Mouse (Mus musculus): ENCODE data around the gene Gm20388. TPM values are rescaled to one million over a fixed set of nuclear protein-coding genes. Genes with fewer than 3 reads are reported as not detected.
A peak's percentile ranks its signal among the peaks of the same experiment; 100 is the strongest.

Gene Gm20388
- polyA plus RNA-seq, 1 experiment: 28.1 TPM

DNA sequence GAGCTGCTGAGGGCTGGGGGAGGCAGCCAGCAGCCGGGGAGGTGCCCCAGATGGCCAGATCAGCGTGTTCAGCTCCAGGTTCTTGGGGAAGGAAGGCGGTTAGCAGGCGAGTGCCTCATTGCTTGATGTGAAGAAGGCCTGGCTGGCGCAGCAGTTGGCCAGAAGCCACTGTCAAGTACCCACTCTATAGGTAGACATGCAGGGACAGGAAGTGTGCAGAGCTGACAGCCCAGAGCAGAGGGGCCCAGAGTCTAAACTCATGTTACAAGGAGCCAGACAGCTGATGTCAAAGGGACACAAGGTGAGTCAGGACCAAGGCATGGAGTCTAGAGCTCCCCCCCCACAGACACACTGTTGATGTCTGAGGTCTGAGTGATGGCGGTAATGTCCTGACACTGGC lies 1639.4 kb downstream of the Gm20388 start:
- H3K4me1 ChIP-seq (ENCODE audit: control insufficient read depth, insufficient read depth, low read length): no peaks in the 10 kb centered on the region
- no peaks in the 10 kb centered on the region for H3K9me3 ChIP-seq (replicated peaks; ENCODE audit: control insufficient read depth, insufficient read depth, low read length, poor library complexity, severe bottlenecking)
- no peak overlapping the region for H3K9ac ChIP-seq (ENCODE audit: low read depth, poor library complexity, severe bottlenecking)
- H3K27ac ChIP-seq (ENCODE audit: insufficient read depth, low read length): no peak overlapping the region
- peaks cover 14% of the 10 kb centered on the region; the same call in 1 of the 2 replicates for H3K36me3 ChIP-seq (ENCODE audit: control insufficient read depth, insufficient read depth, low read length, poor library complexity, severe bottlenecking)
- no peak for TF ChIP-seq CTCF (IDR thresholded peaks at IDR 0.05; ENCODE audit: low read depth, low read length)
- TF ChIP-seq POLR2A (IDR thresholded peaks at IDR 0.05; ENCODE audit: insufficient read depth, low read length): no peak
- TF ChIP-seq EP300 (IDR thresholded peaks at IDR 0.05; ENCODE audit: insufficient read depth, low read depth, low read length): no peak
- no peak overlapping the region for H3K4me3 ChIP-seq (ENCODE audit: low read depth, low read length)
- no peaks in the 10 kb centered on the region for H3K27me3 ChIP-seq (ENCODE audit: control insufficient read depth, insufficient read depth, low read length, poor library complexity, severe bottlenecking)

DNA sequence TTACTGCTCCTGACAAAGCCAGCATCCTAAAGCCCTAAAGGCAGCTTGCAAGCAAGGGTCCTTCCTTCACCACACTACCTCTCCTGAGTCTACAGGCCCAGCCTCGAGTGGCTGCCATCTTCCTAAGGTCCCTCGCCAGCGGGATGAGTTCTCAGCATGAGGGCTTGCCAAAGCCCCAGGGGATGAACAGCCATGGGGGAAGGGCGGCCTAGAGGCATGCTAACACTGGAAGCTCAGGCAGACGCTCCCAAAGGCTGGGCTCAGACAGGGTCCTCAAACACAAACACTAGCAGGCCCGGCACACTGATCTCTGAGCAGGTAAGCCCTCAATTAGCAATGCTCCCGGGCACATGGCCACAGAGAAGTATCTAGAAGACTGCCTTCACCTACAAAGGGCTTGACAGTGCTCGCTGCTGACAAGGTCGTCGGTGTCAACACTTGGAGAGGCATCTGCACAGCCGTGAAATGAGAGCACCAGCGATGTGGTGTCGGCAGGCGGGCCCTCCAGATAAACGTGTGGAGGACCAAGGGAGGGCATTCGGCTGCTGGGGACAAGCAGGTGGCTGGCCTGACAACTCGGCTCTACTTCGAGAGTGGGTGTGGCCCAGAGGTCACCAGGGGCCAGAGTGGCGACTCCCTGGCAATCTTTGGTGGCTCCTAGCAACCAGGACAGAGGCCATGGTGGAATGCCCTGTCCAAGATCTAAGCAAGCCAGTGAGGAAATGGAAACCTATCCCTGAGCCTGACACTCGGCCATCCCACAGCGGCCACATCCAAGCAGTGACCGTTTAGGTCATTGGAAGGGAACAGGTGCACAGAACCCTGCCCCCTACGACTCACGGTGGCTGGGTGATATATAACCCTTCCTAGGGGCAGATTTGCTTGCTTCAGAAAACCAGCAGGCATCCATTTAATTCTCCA lies 1640.7 kb downstream of the Gm20388 start:
- Histone ChIP-seq H3K9me3 (replicated peaks; ENCODE audit: control insufficient read depth, insufficient read depth, low read length, poor library complexity, severe bottlenecking) (no peaks in the 10 kb centered on the region), H3K4me3 (ENCODE audit: low read depth, low read length) (no peak overlapping the region), H3K9ac (ENCODE audit: low read depth, poor library complexity, severe bottlenecking) (no peak overlapping the region), H3K27me3 (ENCODE audit: control insufficient read depth, insufficient read depth, low read length, poor library complexity, severe bottlenecking) (no peaks in the 10 kb centered on the region), H3K36me3 (ENCODE audit: control insufficient read depth, insufficient read depth, low read length, poor library complexity, severe bottlenecking) (peaks cover 14% of the 10 kb centered on the region; the same call in 1 of the 2 replicates), H3K27ac (ENCODE audit: insufficient read depth, low read length) (no peak overlapping the region), H3K4me1 (ENCODE audit: control insufficient read depth, insufficient read depth, low read length) (no peaks in the 10 kb centered on the region)
- TF ChIP-seq POLR2A (IDR thresholded peaks at IDR 0.05; ENCODE audit: insufficient read depth, low read length): no peak
- no peak for TF ChIP-seq CTCF (IDR thresholded peaks at IDR 0.05; ENCODE audit: low read depth, low read length)

DNA sequence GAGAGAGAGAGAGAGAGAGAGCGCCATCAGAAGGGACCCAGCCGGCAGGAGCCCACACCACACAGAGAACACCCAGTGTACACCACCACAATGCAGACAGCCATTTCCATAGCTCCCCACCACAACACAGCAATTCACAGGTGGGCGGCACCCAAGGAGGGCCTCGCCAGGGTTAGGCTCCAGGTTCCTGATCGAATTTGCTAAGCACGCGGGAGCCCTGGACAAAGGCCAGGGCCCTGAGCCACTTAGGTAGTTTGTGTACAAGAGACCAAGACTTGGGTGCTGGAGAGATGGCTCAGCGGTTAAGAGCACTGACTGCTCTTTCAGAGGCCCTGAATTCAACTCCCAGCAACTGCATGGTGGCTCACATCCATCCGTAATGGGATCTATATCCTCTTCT lies 1641.9 kb downstream of the Gm20388 start:
- no peak overlapping the region for H3K9ac ChIP-seq (ENCODE audit: low read depth, poor library complexity, severe bottlenecking)
- no peak for TF ChIP-seq CTCF (IDR thresholded peaks at IDR 0.05; ENCODE audit: low read depth, low read length)
- TF ChIP-seq POLR2A (IDR thresholded peaks at IDR 0.05; ENCODE audit: insufficient read depth, low read length): no peak
- TF ChIP-seq EP300 (IDR thresholded peaks at IDR 0.05; ENCODE audit: insufficient read depth, low read depth, low read length): no peak

DNA sequence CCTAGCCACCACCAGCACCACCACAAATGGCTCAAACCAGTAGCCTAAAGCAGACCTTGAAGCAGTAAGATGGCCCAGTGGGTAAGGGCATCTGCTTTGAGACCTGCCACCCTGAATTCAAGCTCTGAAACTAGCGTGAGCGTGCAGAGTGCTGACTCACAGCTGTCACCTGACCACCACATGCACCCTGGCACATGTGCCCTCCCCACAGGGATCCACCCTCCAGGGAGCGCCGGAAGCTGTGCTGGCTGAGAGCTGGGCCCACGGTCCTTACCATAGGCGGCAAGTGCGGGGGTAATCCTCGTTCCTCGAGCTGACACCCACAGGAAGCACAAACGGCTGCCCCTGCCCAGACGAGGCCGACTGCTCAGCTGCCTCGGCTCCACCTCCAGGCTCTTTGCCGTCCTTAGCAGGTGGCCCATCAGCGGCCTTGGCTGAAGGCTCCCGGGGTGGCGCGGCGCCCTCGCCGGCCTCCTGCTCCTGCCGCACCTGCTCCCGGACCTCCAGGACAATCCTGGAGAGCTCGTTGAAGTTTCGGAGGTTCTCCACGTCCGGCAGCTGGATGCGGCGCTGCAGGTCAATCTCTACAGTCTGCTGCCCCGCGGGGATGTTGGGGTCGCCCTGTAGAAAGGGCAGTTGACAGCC lies 1643.3 kb downstream of the Gm20388 start:
- Histone ChIP-seq H3K9me3 (replicated peaks; ENCODE audit: control insufficient read depth, insufficient read depth, low read length, poor library complexity, severe bottlenecking) (no peaks in the 10 kb centered on the region), H3K4me1 (ENCODE audit: control insufficient read depth, insufficient read depth, low read length) (no peaks in the 10 kb centered on the region), H3K36me3 (ENCODE audit: control insufficient read depth, insufficient read depth, low read length, poor library complexity, severe bottlenecking) (peaks cover 14% of the 10 kb centered on the region; the same call in 1 of the 2 replicates), H3K27me3 (ENCODE audit: control insufficient read depth, insufficient read depth, low read length, poor library complexity, severe bottlenecking) (no peaks in the 10 kb centered on the region), H3K9ac (ENCODE audit: low read depth, poor library complexity, severe bottlenecking) (no peak overlapping the region), H3K27ac (ENCODE audit: insufficient read depth, low read length) (no peak overlapping the region), H3K4me3 (ENCODE audit: low read depth, low read length) (no peak overlapping the region)
- no peak for TF ChIP-seq POLR2A (IDR thresholded peaks at IDR 0.05; ENCODE audit: insufficient read depth, low read length)
- no peak for TF ChIP-seq EP300 (IDR thresholded peaks at IDR 0.05; ENCODE audit: insufficient read depth, low read depth, low read length)
- no peak for TF ChIP-seq CTCF (IDR thresholded peaks at IDR 0.05; ENCODE audit: low read depth, low read length)

More for the DNA sequence above, 1641.9 kb downstream of the Gm20388 start:
- Histone ChIP-seq H3K27ac (ENCODE audit: insufficient read depth, low read length) (no peak overlapping the region), H3K4me1 (ENCODE audit: control insufficient read depth, insufficient read depth, low read length) (no peaks in the 10 kb centered on the region), H3K27me3 (ENCODE audit: control insufficient read depth, insufficient read depth, low read length, poor library complexity, severe bottlenecking) (no peaks in the 10 kb centered on the region), H3K9me3 (replicated peaks; ENCODE audit: control insufficient read depth, insufficient read depth, low read length, poor library complexity, severe bottlenecking) (no peaks in the 10 kb centered on the region), H3K36me3 (ENCODE audit: control insufficient read depth, insufficient read depth, low read length, poor library complexity, severe bottlenecking) (peaks cover 14% of the 10 kb centered on the region; the same call in 1 of the 2 replicates), H3K4me3 (ENCODE audit: low read depth, low read length) (no peak overlapping the region)

DNA sequence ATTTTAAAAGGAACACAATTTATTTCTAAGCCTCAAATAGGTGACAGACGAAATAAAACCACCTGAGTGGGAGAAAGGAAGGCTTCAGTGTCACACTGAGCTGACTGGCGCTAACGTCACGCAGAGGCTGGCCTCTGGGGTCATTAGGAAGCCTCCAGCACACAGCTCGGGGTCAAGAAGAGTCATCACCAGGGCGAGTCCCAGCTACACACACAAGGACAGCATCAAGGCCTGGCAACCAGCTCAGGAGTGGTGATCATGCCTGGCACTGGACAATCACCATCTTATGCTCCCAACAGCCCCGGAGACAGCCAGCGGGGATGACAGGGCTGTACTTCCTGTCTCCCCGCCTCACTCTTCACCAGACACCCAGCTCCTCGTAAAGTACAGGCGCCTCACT lies 1647.1 kb downstream of the Gm20388 start:
- H3K27me3 ChIP-seq (ENCODE audit: control insufficient read depth, insufficient read depth, low read length, poor library complexity, severe bottlenecking): no peaks in the 10 kb centered on the region
- H3K4me1 ChIP-seq (ENCODE audit: control insufficient read depth, insufficient read depth, low read length): no peaks in the 10 kb centered on the region
- peaks cover 10% of the 10 kb centered on the region; the same call in 1 of the 2 replicates for H3K36me3 ChIP-seq (ENCODE audit: control insufficient read depth, insufficient read depth, low read length, poor library complexity, severe bottlenecking)
- no peak overlapping the region for H3K4me3 ChIP-seq (ENCODE audit: low read depth, low read length)
- H3K9me3 ChIP-seq (replicated peaks; ENCODE audit: control insufficient read depth, insufficient read depth, low read length, poor library complexity, severe bottlenecking): no peaks in the 10 kb centered on the region
- no peak overlapping the region for H3K27ac ChIP-seq (ENCODE audit: insufficient read depth, low read length)
- H3K9ac ChIP-seq (ENCODE audit: low read depth, poor library complexity, severe bottlenecking): no peak overlapping the region
- TF ChIP-seq EP300 (IDR thresholded peaks at IDR 0.05; ENCODE audit: insufficient read depth, low read depth, low read length) (no peak), POLR2A (IDR thresholded peaks at IDR 0.05; ENCODE audit: insufficient read depth, low read length) (no peak), CTCF (IDR thresholded peaks at IDR 0.05; ENCODE audit: low read depth, low read length) (no peak)

DNA sequence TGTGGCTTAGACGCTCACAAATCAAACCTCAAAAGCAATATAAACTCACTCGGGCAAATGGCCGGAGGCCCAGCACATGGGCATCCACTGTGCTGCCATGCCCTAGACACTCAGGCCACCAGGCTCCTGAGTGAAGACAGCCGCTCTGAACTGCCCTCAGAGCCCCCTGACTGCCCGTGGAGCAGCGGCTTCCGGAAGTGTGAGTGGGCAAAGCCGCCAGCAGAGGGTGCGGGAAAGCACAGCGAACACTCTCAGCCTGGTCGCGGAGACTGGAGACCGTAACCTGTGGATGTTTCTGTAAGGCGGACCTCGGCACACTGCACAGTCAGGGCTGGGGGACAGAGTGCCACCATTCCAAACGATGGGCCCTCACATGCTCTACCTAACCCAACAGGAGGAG lies 1647.9 kb downstream of the Gm20388 start:
- no peak overlapping the region for H3K27ac ChIP-seq (ENCODE audit: insufficient read depth, low read length)
- no peak overlapping the region for H3K4me3 ChIP-seq (ENCODE audit: low read depth, low read length)
- no peaks in the 10 kb centered on the region for H3K9me3 ChIP-seq (replicated peaks; ENCODE audit: control insufficient read depth, insufficient read depth, low read length, poor library complexity, severe bottlenecking)
- H3K36me3 ChIP-seq (ENCODE audit: control insufficient read depth, insufficient read depth, low read length, poor library complexity, severe bottlenecking): peaks cover 10% of the 10 kb centered on the region; the same call in 1 of the 2 replicates
- TF ChIP-seq POLR2A (IDR thresholded peaks at IDR 0.05; ENCODE audit: insufficient read depth, low read length) (no peak), EP300 (IDR thresholded peaks at IDR 0.05; ENCODE audit: insufficient read depth, low read depth, low read length) (no peak), CTCF (IDR thresholded peaks at IDR 0.05; ENCODE audit: low read depth, low read length) (peak; percentile 22)
- H3K9ac ChIP-seq (ENCODE audit: low read depth, poor library complexity, severe bottlenecking): no peak overlapping the region
- H3K4me1 ChIP-seq (ENCODE audit: control insufficient read depth, insufficient read depth, low read length): no peaks in the 10 kb centered on the region
- no peaks in the 10 kb centered on the region for H3K27me3 ChIP-seq (ENCODE audit: control insufficient read depth, insufficient read depth, low read length, poor library complexity, severe bottlenecking)

Data from ES-Bruce4 (cell line).